In genomic region chr3:103280241-103280761, GRCm38 (mm10) we compare ENCODE assay signal across 8 mouse cellular contexts. TPM values are rescaled to one million over a fixed set of nuclear protein-coding genes. Genes with fewer than 3 reads are reported as not detected.
DNase-seq lines count a peak whose midpoint lies in the region; ATAC-seq lines count a peak whose summit lies in the region.

No protein-coding gene starts in this region.

- no peaks in the 10 kb centered on the region for H3K27me3 ChIP-seq in heart, embryonic 14.5 days (ENCODE audit: control insufficient read depth, insufficient read depth, low read length)
- no peaks in the 10 kb centered on the region for H3K27me3 ChIP-seq in neural tube, embryonic 14.5 days (ENCODE audit: control insufficient read depth, insufficient read depth, low read length)

- DNase-seq in brain, adult 2 months (ENCODE audit: low read depth, low spot score): peak; percentile 70
- peak; percentile 35 to 69 for DNase-seq in kidney, postnatal 25 days
- peak; percentile 37 to 45 for DNase-seq in lung, adult 18-20 months
- DNase-seq in testis, postnatal 10 days (ENCODE audit: low spot score): peak; percentile 76

- H3K4me3 ChIP-seq in heart, embryonic 14.5 days (ENCODE audit: control insufficient read depth in 1 of 2, insufficient read depth in 1 of 2, low read depth in 1 of 2, low read length in 2 of 2): peak overlapping the region; percentile 98 to 100
- peak overlapping the region; percentile 62 for H3K4me3 ChIP-seq in neural tube, embryonic 14.5 days (ENCODE audit: low read depth, low read length)

- ATAC-seq in CD4-positive, CD25-positive, alpha-beta regulatory T cell, adult 4 months: peak; percentile 13
- peak; percentile 59 for ATAC-seq in erythroblast, adult 5-6 weeks (replicated peaks; ENCODE audit: low FRiP score, poor library complexity, severe bottlenecking)
- ATAC-seq in heart, embryonic 14.5 days (ENCODE audit: insufficient number of reproducible peaks, insufficient read depth, low FRiP score, low read depth): peak; percentile 72
- ATAC-seq in neural tube, embryonic 14.5 days (ENCODE audit: low read depth): peak; percentile 77

- no peaks in the 10 kb centered on the region for H3K9me3 ChIP-seq in heart, embryonic 14.5 days (ENCODE audit: control insufficient read depth, low read length)
- no peaks in the 10 kb centered on the region for H3K9me3 ChIP-seq in neural tube, embryonic 14.5 days (ENCODE audit: control insufficient read depth, low read length)

- peak overlapping the region; percentile 94 for H3K9ac ChIP-seq in heart, embryonic 14.5 days (ENCODE audit: low read length)
- H3K9ac ChIP-seq in neural tube, embryonic 14.5 days (replicated peaks; ENCODE audit: low read depth, low read length): peak overlapping the region; percentile 98

- H3K4me1 ChIP-seq in heart, embryonic 14.5 days (ENCODE audit: control insufficient read depth in 2 of 2, insufficient read depth in 2 of 2, low read length in 2 of 2): peaks cover 5 to 17% of the 10 kb centered on the region in 2 experiments; a peak in 3 of 4 replicates
- peaks cover 12% of the 10 kb centered on the region for H3K4me1 ChIP-seq in neural tube, embryonic 14.5 days (ENCODE audit: control insufficient read depth, insufficient read depth, low read length)

- no peaks in the 10 kb centered on the region for H3K36me3 ChIP-seq in heart, embryonic 14.5 days (ENCODE audit: control insufficient read depth, insufficient read depth, low read length)
- no peaks in the 10 kb centered on the region for H3K36me3 ChIP-seq in neural tube, embryonic 14.5 days (ENCODE audit: control insufficient read depth, insufficient read depth, low read length)

- H3K27ac ChIP-seq in heart, embryonic 14.5 days (replicated peaks in 1 of 2; ENCODE audit: control insufficient read depth in 1 of 2, insufficient read depth in 1 of 2, low read depth in 2 of 2, low read length in 2 of 2): peak overlapping the region; percentile 85 to 94
- peak overlapping the region; percentile 97 for H3K27ac ChIP-seq in neural tube, embryonic 14.5 days (ENCODE audit: low read depth, low read length)

- WGBS in heart, embryonic 14.5 days: under 1% methylated on average over 36 of the region's 36 CpGs
- WGBS in neural tube, embryonic 14.5 days: under 1% methylated on average over 34 of the region's 36 CpGs

- H3K4me2 ChIP-seq in heart, embryonic 14.5 days (ENCODE audit: low read length): peak overlapping the region; percentile 86
- H3K4me2 ChIP-seq in neural tube, embryonic 14.5 days (ENCODE audit: low read depth, low read length): peak overlapping the region; percentile 96

RNA-seq across cellular contexts. Expression of gene Trim33, which starts 1.2 kb away (rescaled TPM):
- polyA plus RNA-seq in CD4-positive, CD25-positive, alpha-beta regulatory T cell, adult 4 months (2017; shearing (Covaris generic)): 10 to 100 TPM; 58.5 to 71.2 TPM
- total RNA-seq in erythroblast, adult 5-6 weeks (2015; ENCODE audit: low replicate concordance): 37.9 and 48.3 TPM in 2 replicates
- 12.9 and 31.5 TPM in 2 replicates for total RNA-seq in erythroblast, adult 5-6 weeks (2017; ENCODE audit: low replicate concordance)
- polyA plus RNA-seq in heart, embryonic 14.5 days (2014; fragmentation: Nextera tagmentation; extraction: Ambion mirVana): 13.8 and 15.3 TPM in 2 replicates
- polyA plus RNA-seq in neural tube, embryonic 14.5 days (2014; fragmentation: Nextera tagmentation; extraction: Ambion mirVana): 36.7 and 38.1 TPM in 2 replicates

Comparison
In these comparisons a context has a peak if more than half of its experiments do, and no peak if none do; other contexts are left out.
1. Peak in every context shown above with its lines: DNase-seq, ATAC-seq, H3K4me3 ChIP-seq and H3K27ac ChIP-seq.
2. ATAC-seq: peak in every context shown above with its lines; median percentile 77 in neural tube, embryonic 14.5 days; 72 in heart, embryonic 14.5 days; 59 in erythroblast, adult 5-6 weeks; 13 in CD4-positive, CD25-positive, alpha-beta regulatory T cell, adult 4 months.